Mouse (Mus musculus): ENCODE measurements at regions not wholly inside any gene's neighbourhood (a gene's known extent, or its start where the extent isn't known, plus 50 kb on each side); places are given as distances from the start of the nearest gene placed in this dataset.

DNA sequence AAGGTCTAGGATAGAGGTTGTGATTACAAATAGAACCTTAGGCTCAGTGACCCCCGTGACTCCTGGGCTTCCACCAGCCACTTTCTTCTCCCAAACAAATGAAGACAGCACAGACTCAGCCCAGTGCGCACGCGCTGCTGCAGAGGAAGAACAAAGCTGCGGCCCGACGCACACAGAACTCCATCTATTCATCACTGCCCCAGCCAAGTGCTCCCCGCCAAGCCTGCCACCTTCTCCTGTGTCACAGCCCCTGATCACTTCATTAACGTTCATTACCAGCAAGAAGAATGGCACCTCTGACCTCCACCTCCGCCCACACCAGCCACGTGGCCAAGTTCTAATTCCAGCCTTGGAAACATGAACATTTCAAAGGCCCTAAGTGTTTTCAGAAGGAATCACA lies 53.7 kb upstream of the Twist2 start:
- DNase-seq (ENCODE audit: extremely low spot score in 1 of 2, low spot score in 2 of 2): no peak
- no peak overlapping the region for H3K27ac ChIP-seq
- no peak overlapping the region for H3K4me3 ChIP-seq
- no peak for TF ChIP-seq CTCF (IDR thresholded peaks at IDR 0.05)
- intact Hi-C loops (cut with DNase I): no loop called here
